Mouse (Mus musculus) spleen, adult 2 months (tissue): ENCODE measurements around the gene Ppfia4.

Experiments used
- CTCF ChIP-seq: fragments of 200-500 bp; IDR thresholded peaks from 2 replicates; pipeline ENCODE4 v1.5.1; 2011; ENCODE audit warnings: mild to moderate bottlenecking, inconsistent platforms; ENCODE audit not compliant: insufficient read depth, insufficient read length, insufficient replicate concordance; ENCODE audit errors: extremely low read depth
- POLR2A ChIP-seq: fragments of 200-500 bp; IDR thresholded peaks from 2 replicates; pipeline ENCODE4 v1.6.1; 2011; ENCODE audit warnings: low read depth, low read length, inconsistent platforms

DNA sequence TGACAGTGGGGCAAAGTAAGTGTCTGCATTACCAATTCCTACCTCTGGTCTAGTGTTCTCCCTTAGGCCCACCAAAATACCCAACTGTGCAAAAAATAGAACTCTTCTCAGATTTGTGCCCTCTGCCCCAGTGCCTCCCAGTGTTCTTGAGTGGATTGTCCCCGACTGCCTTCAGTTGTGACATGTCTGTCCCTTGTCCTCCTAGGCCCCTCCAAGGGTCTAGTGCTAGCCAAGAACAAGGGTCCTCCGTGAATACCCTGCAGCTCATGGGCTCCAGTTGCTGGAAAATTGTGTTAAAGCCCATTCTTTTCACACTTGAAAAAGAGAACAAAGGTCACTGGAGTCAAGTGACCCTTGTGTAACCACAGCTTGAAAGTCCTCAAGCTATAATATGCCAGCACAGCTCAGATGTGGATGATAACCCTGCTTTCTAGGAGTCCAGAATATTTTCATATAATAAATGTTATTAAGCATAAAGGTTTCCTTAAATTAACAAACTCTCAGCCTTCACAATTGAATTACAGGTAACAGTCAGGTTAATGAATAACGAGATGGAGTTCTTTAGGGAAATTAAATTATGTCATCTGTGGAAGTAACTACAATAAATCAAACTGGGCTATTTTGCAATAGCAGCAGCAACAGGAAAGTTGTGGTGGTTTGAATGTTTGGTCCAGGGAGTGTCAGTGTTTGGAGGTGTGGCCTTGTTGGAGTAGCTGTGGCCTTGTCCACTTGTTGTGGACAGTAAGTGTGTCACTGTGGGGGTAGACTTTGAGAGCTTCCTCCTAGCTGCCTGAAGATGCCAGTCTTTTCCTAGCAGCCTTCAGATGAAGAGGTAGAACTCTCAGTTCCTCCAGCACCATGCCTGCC is 38.8 kb downstream of the Ppfia4 start:
- TF ChIP-seq CTCF: no peak
- TF ChIP-seq POLR2A: no peak
